Mouse (Mus musculus) heart, adult 2 months (tissue): ENCODE results near the gene Cdk19.
"Not testable (repeated sequence)": the region's sequence is repeated elsewhere in the genome, so short reads cannot be mapped to it uniquely, and the experiment has no call there.

ENCODE experiments used
- EP300 ChIP-seq: fragments of 200-500 bp; IDR thresholded peaks from 2 replicates; pipeline ENCODE4 v1.6.1; 2011; ENCODE audit warnings: low read depth, low read length, control low read depth; ENCODE audit not compliant: insufficient read depth
- POLR2A ChIP-seq: fragments of 200-500 bp; IDR thresholded peaks from 2 replicates; pipeline ENCODE4 v1.6.1; 2011; ENCODE audit warnings: mild to moderate bottlenecking, low read depth, low read length, control low read depth; ENCODE audit not compliant: insufficient read depth

DNA sequence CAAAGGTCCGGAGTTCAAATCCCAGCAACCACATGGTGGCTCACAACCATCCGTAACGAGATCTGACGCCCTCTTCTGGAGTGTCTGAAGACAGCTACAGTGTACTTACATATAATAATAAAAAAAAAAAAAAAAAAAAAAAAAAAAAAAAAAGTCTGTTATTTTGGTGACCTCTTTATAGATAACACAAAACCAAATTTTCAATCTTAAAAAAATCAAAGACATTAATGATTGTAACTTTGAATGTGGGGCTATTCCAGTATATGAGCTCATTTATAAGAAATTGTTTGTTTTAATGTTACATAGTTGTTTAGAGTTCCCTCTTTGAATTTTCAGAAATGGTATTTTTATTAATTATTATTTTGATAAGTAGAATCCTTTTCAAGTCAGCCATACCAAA, 85.1 kb downstream of the Cdk19 start:
- TF ChIP-seq POLR2A, EP300: not testable (repeated sequence)
